Mouse (Mus musculus) gonadal fat pad, adult 2 months (tissue): Measurements from ENCODE around the gene Sfrp5. TPM values are rescaled to one million over a fixed set of nuclear protein-coding genes. Genes with fewer than 3 reads are reported as not detected.

Experiments
- DNase-seq: peaks from one replicate; pipeline ENCODE4 v3.0.0-alpha.2; 2012; ENCODE audit warnings: low read depth
- polyA plus RNA-seq: library from polyadenylated mRNA; depleted of rRNA; stranded (reverse); fragments of >200 nt; gene quantifications from 2 replicates; pipeline ENCODE4 v1.2.3, GENCODE M21; 2012

Sfrp5 gene
- polyA plus RNA-seq, 1 experiment = 92.7 TPM

- DNase-seq = no peak
Observed at GRCm38 (mm10) chr19:42198026-42198425, 4.0 kb downstream of the Sfrp5 start.

- no peak for DNase-seq
Observed at GRCm38 (mm10) chr19:42197066-42197465, 5.0 kb downstream of the Sfrp5 start.

DNA sequence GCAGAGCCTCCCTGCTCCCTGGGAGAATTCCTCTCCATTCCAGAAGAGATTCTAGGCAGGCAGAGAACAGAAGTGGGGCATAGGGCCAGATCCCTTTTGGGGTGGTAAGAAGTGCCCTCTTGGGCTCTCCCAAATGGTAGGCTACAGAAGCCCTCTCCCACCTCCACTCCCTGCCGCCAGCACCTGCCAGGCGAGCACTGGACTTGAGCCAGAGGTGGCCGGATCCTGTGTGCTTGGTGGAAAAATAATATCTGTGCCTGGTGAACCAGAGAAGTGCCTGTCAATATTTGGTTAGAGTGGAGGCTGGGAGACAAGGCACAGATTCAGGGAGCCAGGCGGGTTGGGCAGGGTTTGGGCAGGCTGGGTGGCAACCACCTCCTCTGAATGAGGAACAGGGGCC is 5.7 kb downstream of the Sfrp5 start:
- DNase-seq = no peak

DNA sequence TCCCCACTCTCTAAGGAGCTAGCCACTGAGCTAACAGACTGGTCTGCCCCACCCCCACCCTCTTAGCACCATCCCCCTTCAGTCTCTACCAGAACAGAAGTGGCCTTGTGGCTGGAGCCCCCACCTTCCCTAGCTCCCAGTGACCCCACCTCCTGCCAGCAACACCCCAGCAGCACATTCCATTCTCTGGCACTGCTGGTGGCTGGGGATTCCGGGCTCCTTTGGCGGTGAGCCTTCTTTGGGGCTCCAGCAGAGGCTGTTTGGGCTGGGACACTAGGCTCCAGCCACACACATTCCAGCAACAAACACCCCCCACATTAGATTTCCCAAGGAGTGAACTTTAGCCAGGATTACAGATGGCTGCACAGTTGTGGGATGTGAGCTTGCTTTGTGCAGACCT is 8.7 kb downstream of the Sfrp5 start:
- no peak for DNase-seq

- DNase-seq = no peak
Observed at GRCm38 (mm10) chr19:42190494-42190893, 11.6 kb downstream of the Sfrp5 start.

DNA sequence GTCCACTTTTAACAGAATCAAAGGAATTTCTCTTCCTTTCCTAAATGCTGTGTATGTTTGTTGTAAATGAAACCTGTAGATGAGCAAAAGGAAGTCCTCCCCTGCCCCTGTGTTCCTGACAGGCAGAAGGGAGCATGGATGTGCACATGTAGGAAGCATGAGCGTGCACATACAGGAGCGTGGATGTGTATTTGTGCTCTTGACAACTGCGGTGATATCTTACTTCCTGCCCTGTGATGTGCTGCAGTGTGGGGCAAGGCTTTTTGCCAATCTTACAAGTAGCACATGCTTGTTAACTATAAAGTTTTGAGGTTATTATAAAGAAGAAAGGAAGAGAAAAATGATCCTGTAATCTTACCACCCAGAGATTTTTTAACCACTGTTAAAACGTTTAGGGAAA is 12.3 kb downstream of the Sfrp5 start:
- DNase-seq = no peak

- DNase-seq = no peak
Observed at GRCm38 (mm10) chr19:42182673-42183072, 19.4 kb downstream of the Sfrp5 start.

- no peak for DNase-seq
Observed at GRCm38 (mm10) chr19:42179356-42179755, 22.7 kb downstream of the Sfrp5 start.

DNA sequence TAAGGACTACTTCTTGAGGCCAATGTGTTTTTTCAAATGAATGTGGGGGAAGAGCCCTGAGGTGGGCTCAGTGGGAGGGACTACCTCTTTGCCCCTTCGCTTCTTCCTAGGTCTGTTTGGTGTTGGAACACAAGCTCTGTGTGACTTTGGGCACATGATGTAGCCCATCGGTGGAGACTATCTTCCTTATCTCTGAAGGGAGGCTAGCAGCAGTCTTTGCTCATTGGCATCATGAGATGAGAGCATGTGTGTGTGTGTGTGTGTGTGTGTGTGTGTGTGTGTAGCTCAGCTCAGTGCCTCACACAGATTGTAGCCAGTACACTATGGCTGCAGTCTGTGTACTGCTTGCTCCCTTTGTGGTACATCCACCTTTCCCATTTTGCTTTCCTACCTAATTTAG is 24.6 kb downstream of the Sfrp5 start:
- no peak for DNase-seq

DNA sequence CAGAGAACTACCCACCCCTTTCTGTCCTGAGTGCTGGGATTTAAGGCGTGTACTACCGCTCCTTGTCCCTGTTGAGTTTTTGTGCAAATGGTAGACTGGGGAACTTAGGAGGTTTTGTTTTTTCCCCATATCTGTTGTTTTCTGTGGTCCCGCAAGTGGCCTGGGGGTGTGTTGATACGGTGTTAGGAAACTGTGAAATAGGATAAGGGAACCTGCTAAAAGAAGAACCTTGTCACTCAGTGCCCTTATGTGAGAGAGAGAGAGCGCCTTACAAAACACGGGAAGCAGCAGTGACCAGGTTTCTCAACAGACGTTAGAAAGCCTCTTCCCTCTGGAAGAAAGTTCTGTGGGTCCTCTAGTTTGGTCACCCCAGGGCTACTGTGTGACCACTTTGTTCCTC is 25.2 kb downstream of the Sfrp5 start:
- no peak for DNase-seq

DNA sequence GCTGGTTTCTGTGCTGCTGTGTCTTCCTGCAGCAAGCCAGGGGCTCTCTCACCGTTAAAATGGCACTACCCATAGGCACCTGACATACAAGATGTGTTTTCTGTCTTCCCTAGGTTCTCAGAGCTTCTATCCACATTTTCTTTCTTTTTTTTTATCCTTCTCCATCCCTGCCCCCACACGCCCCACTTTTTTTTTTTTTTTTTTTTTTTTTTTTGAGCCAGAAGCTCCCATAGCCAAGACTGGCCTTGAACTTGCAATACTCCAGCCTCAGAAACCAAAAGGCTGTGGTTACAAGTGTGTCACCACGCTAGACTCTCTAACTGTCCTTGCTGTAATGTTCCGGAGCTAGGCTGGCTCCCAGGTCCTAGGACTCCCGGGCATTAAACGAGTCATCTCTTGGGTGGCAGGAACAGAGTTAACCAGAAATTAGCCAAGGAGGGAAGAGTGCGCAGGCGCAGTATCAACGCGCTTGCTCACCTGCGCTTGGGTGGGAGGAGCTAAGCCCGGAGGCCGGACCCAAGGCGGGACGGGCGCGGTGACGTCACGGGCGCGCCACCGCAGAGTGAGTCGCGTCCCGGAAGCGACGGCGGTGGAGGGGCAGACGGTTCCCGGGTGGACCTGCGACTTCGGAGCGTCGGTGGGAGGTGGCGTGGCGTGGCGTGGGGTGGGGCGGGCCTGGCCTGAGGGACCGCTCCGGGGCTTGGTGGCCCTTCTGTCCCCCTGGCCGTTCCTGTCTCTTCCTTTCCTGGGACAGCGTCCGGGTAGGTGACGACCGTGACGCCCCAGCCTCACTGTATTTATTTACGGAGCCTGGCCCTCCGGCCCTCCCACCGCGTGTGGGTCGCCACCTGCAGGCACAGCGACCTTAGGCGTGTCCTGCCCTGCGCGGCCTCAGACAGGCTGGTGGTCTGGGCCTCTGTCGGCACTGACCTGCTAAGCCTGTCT is 31.8 kb downstream of the Sfrp5 start:
- DNase-seq = no peak

- no peak for DNase-seq
Observed at GRCm38 (mm10) chr19:42169322-42169975, 32.6 kb downstream of the Sfrp5 start.

- peak; percentile 65 for DNase-seq
Observed at GRCm38 (mm10) chr19:42167489-42167888, 34.6 kb downstream of the Sfrp5 start.

DNA sequence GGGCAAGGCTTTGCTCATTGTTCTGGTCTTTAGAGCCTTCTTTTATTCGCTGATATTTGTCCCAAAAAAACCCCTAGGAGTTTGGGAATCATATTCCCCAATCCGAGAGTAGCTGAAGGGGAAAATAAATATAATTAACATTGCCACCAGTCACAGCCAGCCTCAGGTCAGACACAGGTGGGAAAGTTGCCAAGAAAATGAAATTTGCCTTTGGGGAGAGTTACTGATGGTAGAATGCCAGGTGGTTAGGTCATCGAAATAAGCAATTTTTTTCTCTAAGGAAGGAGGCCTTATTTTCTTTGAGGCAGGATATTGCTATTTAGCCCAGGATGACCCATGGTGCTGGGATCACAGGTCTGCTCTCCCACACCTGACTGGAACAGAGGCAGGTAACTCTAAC is 35.3 kb downstream of the Sfrp5 start:
- DNase-seq = no peak

DNA sequence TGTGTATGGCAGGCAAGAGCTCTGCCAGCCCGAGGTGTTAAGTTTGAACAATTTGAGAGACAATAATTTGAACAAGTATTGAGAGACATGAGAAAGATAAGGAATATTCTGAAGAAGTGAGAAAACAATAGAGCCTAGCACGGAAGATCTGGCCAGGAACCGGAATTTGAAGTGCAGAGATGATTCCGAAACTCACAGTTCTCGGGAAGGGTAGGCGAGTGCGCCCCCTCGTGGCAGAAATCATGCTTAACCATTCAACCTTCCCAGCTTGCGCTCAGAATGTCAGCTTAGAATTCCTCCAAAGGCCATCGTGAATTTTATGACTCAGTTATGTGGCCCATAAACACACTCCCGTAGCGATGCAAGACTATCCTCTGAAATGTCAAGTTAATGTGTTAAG is 35.9 kb downstream of the Sfrp5 start:
- no peak for DNase-seq

DNA sequence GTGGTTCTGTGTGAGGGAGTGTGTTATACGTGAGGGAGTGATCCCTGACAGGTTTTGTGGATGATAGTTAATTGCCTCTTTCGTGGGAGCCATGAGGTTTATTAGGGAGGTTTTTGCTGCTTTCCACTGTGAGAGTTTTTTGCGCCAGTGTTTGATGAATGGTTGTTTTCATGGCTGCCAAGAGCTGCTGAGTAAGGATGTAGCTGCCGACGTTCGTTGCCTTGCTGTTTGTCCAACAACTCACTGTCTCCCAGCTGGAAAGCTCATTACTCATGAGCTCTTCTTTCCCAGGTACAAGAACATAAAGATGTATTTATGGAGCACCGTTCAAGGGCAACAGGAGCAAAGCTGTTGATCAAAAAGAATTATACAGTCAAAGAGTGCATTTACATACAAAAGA is 37.9 kb downstream of the Sfrp5 start:
- DNase-seq = no peak

DNA sequence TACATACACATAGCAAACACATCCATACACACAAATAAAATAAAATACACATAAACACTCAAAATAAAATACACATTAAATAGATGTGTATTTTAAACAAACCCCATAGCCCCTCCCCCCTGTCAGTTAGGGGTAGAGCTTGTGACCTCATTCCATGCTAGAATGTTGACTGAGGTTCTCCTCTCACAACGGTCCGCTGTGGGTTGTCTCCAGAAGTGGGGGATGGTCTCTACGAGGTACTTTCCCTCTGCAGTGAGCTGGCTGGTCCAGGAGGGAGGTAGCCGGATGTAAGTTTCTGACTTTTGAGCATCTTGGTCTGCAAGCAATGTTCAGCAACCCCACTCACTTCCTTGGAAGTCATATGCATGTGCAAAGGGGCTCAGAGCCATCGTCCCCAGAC is 38.3 kb downstream of the Sfrp5 start, which contains the start of gene Zfyve27:
Zfyve27 (plus strand) TSS at position 188 of the 400 bp plus-strand sequence.
- no peak for DNase-seq

DNA sequence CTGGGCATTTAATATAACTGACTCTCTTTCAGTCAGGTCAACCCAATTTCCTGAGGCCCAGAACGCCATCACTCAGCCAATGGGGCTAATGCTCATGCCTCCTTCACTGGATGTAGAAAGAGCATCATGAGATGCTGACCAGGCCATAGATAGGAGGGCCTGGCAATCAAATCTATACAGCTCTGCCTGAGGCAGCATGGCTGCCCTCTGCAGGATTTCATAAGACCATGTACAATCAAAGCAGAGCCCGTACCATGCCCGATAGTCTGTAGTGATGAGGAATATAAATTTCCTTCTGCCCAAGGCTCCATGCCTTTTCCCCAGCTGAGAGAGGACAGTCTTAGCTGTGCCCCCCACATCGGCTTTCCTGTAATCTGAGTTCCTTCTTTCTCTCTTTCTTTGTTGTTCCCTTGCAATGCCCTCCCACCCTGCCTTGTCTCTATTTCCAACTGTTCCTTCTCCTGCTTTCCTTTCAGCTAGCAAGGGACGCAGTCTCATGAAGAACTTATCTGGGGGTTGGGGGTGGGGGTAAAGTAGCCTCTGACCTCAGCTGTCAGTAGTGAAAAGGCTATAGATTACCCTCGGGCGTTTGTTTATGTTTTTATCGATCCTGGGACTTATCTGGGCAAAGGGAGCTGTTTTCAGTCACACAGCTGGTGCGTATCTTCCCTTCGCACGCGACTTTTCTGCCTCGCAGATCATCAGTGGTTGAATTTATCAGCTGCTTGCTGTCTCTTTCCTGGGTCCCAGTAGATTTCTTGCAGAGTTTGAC is 43.6 kb downstream of the Sfrp5 start:
- DNase-seq = no peak

- no peak for DNase-seq
Observed at GRCm38 (mm10) chr19:42157493-42158237, 44.4 kb downstream of the Sfrp5 start.

GRCm38 (mm10) chr19:42151990-42152389 is 50.1 kb downstream of the Sfrp5 start:
- no peak for DNase-seq

DNA sequence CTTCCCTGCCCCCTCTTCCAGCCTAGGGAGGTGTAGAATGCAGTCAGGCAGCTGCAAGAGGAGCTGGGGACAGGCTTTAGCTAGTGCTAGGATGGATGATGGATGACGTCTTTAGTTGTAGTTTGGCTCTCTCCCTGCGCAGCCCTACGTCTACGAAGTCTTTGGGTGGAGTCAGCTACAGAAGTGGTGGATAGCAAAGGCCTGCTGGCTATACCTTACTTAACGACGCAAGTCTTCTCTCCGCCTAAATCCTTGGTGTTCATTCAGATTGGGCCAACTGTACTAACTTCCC is 53.5 kb downstream of the Sfrp5 start:
- no peak for DNase-seq
